Mouse (Mus musculus): ENCODE measurements around the gene Stox2. TPM values are rescaled to one million over a fixed set of nuclear protein-coding genes. Genes with fewer than 3 reads are reported as not detected.

Gene Stox2
- polyA plus RNA-seq, 1 experiment from 2014 or later, result 7.4 TPM

DNA sequence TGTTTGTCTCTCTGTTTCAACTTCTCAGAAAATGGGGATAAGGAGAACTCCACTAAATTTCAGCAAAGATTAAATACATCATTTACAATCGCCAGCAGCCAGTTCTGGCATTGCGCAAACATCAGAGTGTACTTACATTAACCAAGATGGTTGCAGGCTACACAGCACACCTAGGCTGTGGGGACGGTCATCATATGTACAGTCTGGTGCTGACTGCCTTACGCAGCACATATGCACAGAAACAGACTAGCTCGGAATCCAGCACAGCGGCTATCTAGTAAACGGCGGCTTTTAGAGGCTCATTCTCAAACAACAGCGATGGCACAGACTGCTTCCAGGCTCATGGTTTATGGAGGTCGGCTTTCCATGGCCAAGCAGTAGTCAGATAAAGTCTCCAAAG, 54.3 kb downstream of the Stox2 start:
- H3K4me2 ChIP-seq (replicated peaks; ENCODE audit: low read depth, low read length), result no peak overlapping the region
- TF ChIP-seq CTCF (IDR thresholded peaks at IDR 0.05) (no peak), EP300 (IDR thresholded peaks at IDR 0.05) (no peak)
- 86% methylated on average over 10 of the region's 10 CpGs for WGBS

DNA sequence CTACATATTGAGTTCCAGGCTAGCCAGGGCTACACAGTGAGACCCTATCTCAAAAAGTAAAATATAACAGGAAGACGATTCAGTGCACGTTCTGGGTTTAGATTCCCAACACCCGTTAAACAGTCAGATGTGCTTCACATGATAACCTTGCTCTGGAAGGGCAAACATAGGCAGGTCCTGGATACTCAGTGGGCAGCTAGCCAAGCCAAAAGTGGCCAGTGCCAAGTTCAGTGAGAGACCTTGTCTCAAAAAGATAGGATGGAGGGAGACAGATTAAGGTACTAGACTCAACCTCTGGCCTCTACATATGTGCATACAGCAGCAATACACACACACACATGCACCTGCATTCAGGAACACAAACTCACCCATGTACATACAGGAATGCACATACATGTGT, 56.7 kb downstream of the Stox2 start:
- Histone ChIP-seq H3K9me3 (ENCODE audit: low read length) (no peaks in the 10 kb centered on the region), H3K27me3 (replicated peaks; ENCODE audit: insufficient read depth, low read length) (no peaks in the 10 kb centered on the region), H3K27ac (ENCODE audit: low read length) (no peak overlapping the region), H3K36me3 (ENCODE audit: insufficient read depth, low read length) (no peaks in the 10 kb centered on the region), H3K4me2 (replicated peaks; ENCODE audit: low read depth, low read length) (no peak overlapping the region), H3K4me3 (ENCODE audit: low read depth, low read length) (no peak overlapping the region), H3K9ac (replicated peaks; ENCODE audit: low read depth) (no peak overlapping the region), H3K4me1 (ENCODE audit: insufficient read depth, low read depth, low read length) (no peaks in the 10 kb centered on the region)
- TF ChIP-seq EP300 (IDR thresholded peaks at IDR 0.05) (no peak), CTCF (IDR thresholded peaks at IDR 0.05) (no peak)
- whole genome bisulfite sequencing, result 29% methylated on average over 3 of the region's 3 CpGs
- DNase-seq (ENCODE audit: low spot score) (no peak), ATAC-seq (no peak)

More for the DNA sequence above, 54.3 kb downstream of the Stox2 start:
- ATAC-seq (no peak), DNase-seq (ENCODE audit: low spot score) (no peak)
- no peaks in the 10 kb centered on the region for H3K27me3 ChIP-seq (replicated peaks; ENCODE audit: insufficient read depth, low read length)
- no peak overlapping the region for H3K27ac ChIP-seq (ENCODE audit: low read length)
- H3K4me3 ChIP-seq (ENCODE audit: low read depth, low read length), result no peak overlapping the region
- no peaks in the 10 kb centered on the region for H3K9me3 ChIP-seq (ENCODE audit: low read length)
- no peak overlapping the region for H3K9ac ChIP-seq (replicated peaks; ENCODE audit: low read depth)
- no peaks in the 10 kb centered on the region for H3K4me1 ChIP-seq (ENCODE audit: insufficient read depth, low read depth, low read length)
- H3K36me3 ChIP-seq (ENCODE audit: insufficient read depth, low read length), result no peaks in the 10 kb centered on the region

DNA sequence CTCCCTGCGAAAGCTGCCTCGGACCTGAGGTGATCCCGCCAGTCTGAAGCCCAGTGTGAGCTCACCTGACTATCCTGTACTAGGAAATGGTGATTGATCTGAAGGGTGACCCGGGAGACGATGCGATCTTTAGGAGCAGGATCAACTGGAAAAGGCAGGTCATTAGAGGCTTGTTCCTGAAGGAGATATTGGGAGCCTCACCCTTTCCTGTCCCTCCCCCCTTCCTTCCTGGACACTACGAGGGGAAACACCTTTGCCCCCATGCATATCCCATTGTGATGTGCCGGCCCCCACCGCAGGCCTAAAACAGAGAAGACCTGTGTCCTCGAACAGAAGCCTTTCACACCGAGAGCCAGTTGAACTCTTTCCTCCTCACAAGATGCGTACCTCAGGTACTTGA, 58.0 kb downstream of the Stox2 start:
- no peaks in the 10 kb centered on the region for H3K36me3 ChIP-seq (ENCODE audit: insufficient read depth, low read length)
- 55% methylated on average over 12 of the region's 12 CpGs for WGBS
- no peak for ATAC-seq
- H3K4me3 ChIP-seq (ENCODE audit: low read depth, low read length), result no peak overlapping the region
- no peak overlapping the region for H3K27ac ChIP-seq (ENCODE audit: low read length)
- no peaks in the 10 kb centered on the region for H3K27me3 ChIP-seq (replicated peaks; ENCODE audit: insufficient read depth, low read length)
- H3K4me1 ChIP-seq (ENCODE audit: insufficient read depth, low read depth, low read length), result no peaks in the 10 kb centered on the region
- no peaks in the 10 kb centered on the region for H3K9me3 ChIP-seq (ENCODE audit: low read length)
- H3K9ac ChIP-seq (replicated peaks; ENCODE audit: low read depth), result no peak overlapping the region
- no peak for DNase-seq (ENCODE audit: low spot score)
- TF ChIP-seq CTCF (IDR thresholded peaks at IDR 0.05), result no peak
- no peak overlapping the region for H3K4me2 ChIP-seq (replicated peaks; ENCODE audit: low read depth, low read length)

GRCm38 (mm10) chr8:47385810-47386209, 60.4 kb downstream of the Stox2 start:
- Histone ChIP-seq H3K27ac (ENCODE audit: low read length) (no peak overlapping the region), H3K9ac (replicated peaks; ENCODE audit: low read depth) (no peak overlapping the region), H3K9me3 (ENCODE audit: low read length) (no peaks in the 10 kb centered on the region), H3K4me2 (replicated peaks; ENCODE audit: low read depth, low read length) (no peak overlapping the region), H3K36me3 (ENCODE audit: insufficient read depth, low read length) (no peaks in the 10 kb centered on the region), H3K4me3 (ENCODE audit: low read depth, low read length) (no peak overlapping the region), H3K27me3 (replicated peaks; ENCODE audit: insufficient read depth, low read length) (no peaks in the 10 kb centered on the region), H3K4me1 (ENCODE audit: insufficient read depth, low read depth, low read length) (no peaks in the 10 kb centered on the region)
- WGBS, result 71% methylated on average over 1 of the region's 1 CpGs
- ATAC-seq (no peak), DNase-seq (ENCODE audit: low spot score) (peak; percentile 28)
- TF ChIP-seq EP300 (IDR thresholded peaks at IDR 0.05) (no peak), CTCF (IDR thresholded peaks at IDR 0.05) (peak; percentile 62)

DNA sequence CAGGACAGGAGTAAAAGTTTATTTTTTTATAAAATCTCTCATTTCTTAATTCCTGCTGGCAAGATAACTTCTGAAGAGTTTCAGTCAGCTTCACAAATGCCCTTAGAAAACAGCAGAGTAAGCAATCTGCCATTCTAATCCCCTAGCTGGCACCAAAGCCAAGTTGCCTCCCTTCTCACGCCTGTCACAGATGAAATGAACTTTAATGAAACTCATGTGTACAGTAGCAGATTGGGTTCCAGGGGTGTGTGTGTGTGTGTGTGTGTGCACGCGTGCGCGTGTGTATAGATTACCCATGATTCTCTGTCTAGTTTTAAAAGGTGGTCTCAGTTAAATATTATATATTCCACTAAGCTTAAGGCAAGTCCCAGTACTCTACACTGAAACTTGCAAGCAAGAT, 62.0 kb downstream of the Stox2 start:
- Histone ChIP-seq H3K9ac (replicated peaks; ENCODE audit: low read depth) (no peak overlapping the region), H3K36me3 (ENCODE audit: insufficient read depth, low read length) (no peaks in the 10 kb centered on the region), H3K9me3 (ENCODE audit: low read length) (no peaks in the 10 kb centered on the region), H3K4me1 (ENCODE audit: insufficient read depth, low read depth, low read length) (peaks cover 4% of the 10 kb centered on the region; the same call in 1 of the 2 replicates), H3K4me2 (replicated peaks; ENCODE audit: low read depth, low read length) (no peak overlapping the region), H3K4me3 (ENCODE audit: low read depth, low read length) (no peak overlapping the region), H3K27me3 (replicated peaks; ENCODE audit: insufficient read depth, low read length) (no peaks in the 10 kb centered on the region), H3K27ac (ENCODE audit: low read length) (no peak overlapping the region)
- no peak for DNase-seq (ENCODE audit: low spot score)
- WGBS, result 81% methylated on average over 5 of the region's 5 CpGs
- no peak for ATAC-seq
- TF ChIP-seq EP300 (IDR thresholded peaks at IDR 0.05) (no peak), CTCF (IDR thresholded peaks at IDR 0.05) (no peak)

GRCm38 (mm10) chr8:47383632-47384031, 62.5 kb downstream of the Stox2 start:
- H3K4me2 ChIP-seq (replicated peaks; ENCODE audit: low read depth, low read length), result no peak overlapping the region
- peaks cover 4% of the 10 kb centered on the region; the same call in 1 of the 2 replicates for H3K4me1 ChIP-seq (ENCODE audit: insufficient read depth, low read depth, low read length)
- no peaks in the 10 kb centered on the region for H3K9me3 ChIP-seq (ENCODE audit: low read length)
- no peaks in the 10 kb centered on the region for H3K27me3 ChIP-seq (replicated peaks; ENCODE audit: insufficient read depth, low read length)
- no peak overlapping the region for H3K4me3 ChIP-seq (ENCODE audit: low read depth, low read length)
- H3K27ac ChIP-seq (ENCODE audit: low read length), result no peak overlapping the region
- TF ChIP-seq EP300 (IDR thresholded peaks at IDR 0.05), result no peak
- TF ChIP-seq CTCF (IDR thresholded peaks at IDR 0.05), result no peak
- 79% methylated on average over 9 of the region's 9 CpGs for WGBS
- DNase-seq (ENCODE audit: low spot score), result no peak
- H3K36me3 ChIP-seq (ENCODE audit: insufficient read depth, low read length), result no peaks in the 10 kb centered on the region
- no peak for ATAC-seq
- H3K9ac ChIP-seq (replicated peaks; ENCODE audit: low read depth), result no peak overlapping the region

GRCm38 (mm10) chr8:47381216-47381615, 64.9 kb downstream of the Stox2 start:
- 30% methylated on average over 3 of the region's 3 CpGs for WGBS
- H3K4me3 ChIP-seq (ENCODE audit: low read depth, low read length), result no peak overlapping the region
- TF ChIP-seq CTCF (IDR thresholded peaks at IDR 0.05), result no peak
- TF ChIP-seq EP300 (IDR thresholded peaks at IDR 0.05), result no peak
- H3K9me3 ChIP-seq (ENCODE audit: low read length), result no peaks in the 10 kb centered on the region
- peak; percentile 78 for DNase-seq (ENCODE audit: low spot score)
- no peak overlapping the region for H3K4me2 ChIP-seq (replicated peaks; ENCODE audit: low read depth, low read length)
- peaks cover 4% of the 10 kb centered on the region; the same call in 1 of the 2 replicates for H3K4me1 ChIP-seq (ENCODE audit: insufficient read depth, low read depth, low read length)
- ATAC-seq, result no peak
- no peak overlapping the region for H3K27ac ChIP-seq (ENCODE audit: low read length)
- H3K27me3 ChIP-seq (replicated peaks; ENCODE audit: insufficient read depth, low read length), result no peaks in the 10 kb centered on the region
- H3K9ac ChIP-seq (replicated peaks; ENCODE audit: low read depth), result no peak overlapping the region
- H3K36me3 ChIP-seq (ENCODE audit: insufficient read depth, low read length), result no peaks in the 10 kb centered on the region

All from lung, postnatal 0 days (tissue).